Mouse (Mus musculus) liver, embryonic 14.5 days (tissue): ENCODE data around the gene Gm32742. TPM values are rescaled to one million over a fixed set of nuclear protein-coding genes. Genes with fewer than 3 reads are reported as not detected.

Source experiments
- ATAC-seq: fragments of 200-750 bp; cut with Nextera tagmentation; 2 replicates; pipeline ENCODE4 v1.8.0; 2017; ENCODE audit warnings: moderate number of reproducible peaks, mild to moderate bottlenecking, moderate library complexity; ENCODE audit not compliant: insufficient read depth
- DNase-seq, 3 experiments: peaks; one replicate each; pipeline ENCODE4 v3.0.0-alpha.2; 2012 to 2013; ENCODE audit warnings: low read depth in 3 of 3, low spot score in 3 of 3
- H3K27ac ChIP-seq: fragments of 300-500 bp; sonication (generic); 2 replicates; pipeline ENCODE4 v1.5.1; 2014; ENCODE audit warnings: moderate library complexity, mild to moderate bottlenecking, control low read depth, inconsistent platforms
- H3K27me3 ChIP-seq: fragments of 300-500 bp; sonication (generic); 2 replicates; pipeline ENCODE4 v1.6.1; 2014; ENCODE audit warnings: mild to moderate bottlenecking, low read length, moderate library complexity; ENCODE audit not compliant: control insufficient read depth, insufficient read depth
- H3K36me3 ChIP-seq: fragments of 300-500 bp; sonication (generic); replicated peaks from 2 replicates; pipeline ENCODE4 v1.6.1; 2014; ENCODE audit warnings: low read depth; ENCODE audit not compliant: control insufficient read depth, insufficient read depth
- H3K4me1 ChIP-seq, 2 experiments: fragments of 200-500 bp in 1 of 2; fragments of 300-500 bp in 1 of 2; sonication (generic) in 1 of 2; replicated peaks; 2 replicates each; pipeline ENCODE4 v1.6.1; 2012 to 2014; ENCODE audit warnings: antibody characterized with exemption in 1 of 2, inconsistent platforms in 1 of 2, low read length in 1 of 2; ENCODE audit not compliant: control insufficient read depth in 2 of 2, insufficient read depth in 2 of 2
- H3K4me2 ChIP-seq: fragments of 300-500 bp; sonication (generic); 2 replicates; pipeline ENCODE4 v1.6.1; 2014; ENCODE audit warnings: low read depth, mild to moderate bottlenecking, control low read depth, moderate library complexity
- H3K4me3 ChIP-seq, 2 experiments: fragments of 200-500 bp in 1 of 2; fragments of 300-500 bp in 1 of 2; sonication (generic) in 1 of 2; 2 replicates each; pipeline ENCODE4 v1.5.1; 2012 to 2014; ENCODE audit warnings: low read depth in 2 of 2, low read length in 2 of 2, mild to moderate bottlenecking in 2 of 2, control low read depth in 1 of 2, inconsistent platforms in 1 of 2, moderate library complexity in 1 of 2; ENCODE audit not compliant: insufficient read depth in 1 of 2
- H3K9ac ChIP-seq: fragments of 300-500 bp; sonication (generic); replicated peaks from 2 replicates; pipeline ENCODE4 v1.6.1; 2014; ENCODE audit warnings: mild to moderate bottlenecking, control low read depth, moderate library complexity
- H3K9me3 ChIP-seq: fragments of 300-500 bp; sonication (generic); 2 replicates; pipeline ENCODE4 v1.6.1; 2016; ENCODE audit warnings: low read length, mixed read lengths; ENCODE audit not compliant: control insufficient read depth
- CTCF ChIP-seq: IDR thresholded peaks from 2 replicates; pipeline ENCODE4 v1.5.1; 2016; ENCODE audit warnings: antibody characterized with exemption, low read depth, control low read depth
- EP300 ChIP-seq: IDR thresholded peaks from 2 replicates; pipeline ENCODE4 v1.6.1; 2016; ENCODE audit warnings: antibody characterized with exemption, low read depth
- WGBS: fragments of 180-500 bp; shearing (Covaris S2); extraction: QIAGEN DNeasy Blood & Tissue Kit; methylation state at CpG from one replicate; pipeline ENCODE4 v1.1.7; 2014; ENCODE audit not compliant: insufficient replicate concordance; 5-methylcytosine and 5-hydroxymethylcytosine counted together
- polyA plus RNA-seq, 2 experiments: library from polyadenylated mRNA; depleted of rRNA in 1 of 2; stranded (reverse) in 1 of 2; unstranded in 1 of 2; fragments of >200 nt; fragmentation: Nextera tagmentation in 1 of 2; extraction: Ambion mirVana in 1 of 2; gene quantifications; 2 replicates each; pipeline versions ENCODE4 v1.2.1 to v1.2.3; 2012 to 2014

Gm32742 gene
- polyA plus RNA-seq, 2 experiments, result 0.01 to 0.02 TPM

DNA sequence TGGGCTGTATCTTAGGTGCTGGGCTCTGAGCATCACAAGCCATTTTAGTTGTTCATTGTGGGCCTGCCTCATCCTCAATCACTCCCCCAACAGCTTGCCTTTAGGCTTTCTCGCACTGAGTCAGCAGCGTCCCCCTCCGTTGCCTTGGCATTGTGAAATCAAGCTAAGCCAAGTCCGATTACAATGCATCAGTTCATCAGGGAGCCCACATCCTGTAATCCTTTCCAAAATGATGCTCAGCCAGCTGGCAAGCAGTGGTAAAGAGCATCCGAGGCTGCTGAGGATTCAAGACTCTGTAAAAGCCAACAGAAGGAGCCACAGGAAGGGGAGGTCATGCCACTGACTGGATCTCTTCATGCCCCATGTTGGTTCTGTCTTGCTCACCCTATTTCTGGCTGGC lies 15.3 kb upstream of the Gm32742 start:
- Histone ChIP-seq H3K4me3 (no peak overlapping the region), H3K27me3 (no peaks in the 10 kb centered on the region), H3K9ac (no peak overlapping the region), H3K4me1 (no peaks in the 10 kb centered on the region), H3K36me3 (no peaks in the 10 kb centered on the region), H3K27ac (no peak overlapping the region), H3K9me3 (no peaks in the 10 kb centered on the region), H3K4me2 (no peak overlapping the region)
- DNase-seq (no peak), ATAC-seq (no peak)
- 64% methylated on average over 5 of the region's 5 CpGs for WGBS
- no peak for TF ChIP-seq EP300
- TF ChIP-seq CTCF, result no peak

- Histone ChIP-seq H3K9me3 (no peaks in the 10 kb centered on the region), H3K4me3 (no peak overlapping the region), H3K4me1 (no peaks in the 10 kb centered on the region), H3K36me3 (no peaks in the 10 kb centered on the region), H3K27me3 (no peaks in the 10 kb centered on the region), H3K27ac (no peak overlapping the region), H3K4me2 (no peak overlapping the region), H3K9ac (no peak overlapping the region)
- TF ChIP-seq EP300 (no peak), CTCF (no peak)
- DNase-seq (no peak), ATAC-seq (no peak)
- WGBS, result 79% methylated on average over 1 of the region's 1 CpGs
Measured at GRCm38 (mm10) chr9:51178297-51178696, 13.0 kb upstream of the Gm32742 start.

GRCm38 (mm10) chr9:51175722-51176121 lies 10.4 kb upstream of the Gm32742 start:
- ATAC-seq, result no peak
- Histone ChIP-seq H3K36me3 (no peaks in the 10 kb centered on the region), H3K27me3 (no peaks in the 10 kb centered on the region), H3K4me2 (no peak overlapping the region), H3K27ac (no peak overlapping the region), H3K4me3 (no peak overlapping the region), H3K9ac (no peak overlapping the region), H3K4me1 (no peaks in the 10 kb centered on the region), H3K9me3 (no peaks in the 10 kb centered on the region)
- 80% methylated on average over 1 of the region's 1 CpGs for WGBS
- DNase-seq, result no peak
- TF ChIP-seq EP300 (no peak), CTCF (no peak)

GRCm38 (mm10) chr9:51174890-51175464 lies 9.7 kb upstream of the Gm32742 start:
- Histone ChIP-seq H3K4me3 (no peak overlapping the region), H3K27me3 (no peaks in the 10 kb centered on the region), H3K9ac (no peak overlapping the region), H3K27ac (no peak overlapping the region), H3K36me3 (no peaks in the 10 kb centered on the region), H3K4me1 (no peaks in the 10 kb centered on the region), H3K9me3 (no peaks in the 10 kb centered on the region), H3K4me2 (no peak overlapping the region)
- TF ChIP-seq CTCF (no peak), EP300 (no peak)
- DNase-seq (no peak), ATAC-seq (no peak)
- WGBS, result 37% methylated on average over 8 of the region's 8 CpGs

GRCm38 (mm10) chr9:51170298-51170697 lies 5.0 kb upstream of the Gm32742 start:
- H3K4me1 ChIP-seq, result no peaks in the 10 kb centered on the region
- DNase-seq (no peak), ATAC-seq (no peak)
- WGBS, result 60% methylated on average over 6 of the region's 6 CpGs
- no peak overlapping the region for H3K9ac ChIP-seq
- H3K4me2 ChIP-seq, result no peak overlapping the region
- no peak for TF ChIP-seq EP300
- no peak for TF ChIP-seq CTCF
- H3K9me3 ChIP-seq, result no peaks in the 10 kb centered on the region
- H3K36me3 ChIP-seq, result no peaks in the 10 kb centered on the region
- no peak overlapping the region for H3K27ac ChIP-seq
- H3K4me3 ChIP-seq, result no peak overlapping the region
- H3K27me3 ChIP-seq, result no peaks in the 10 kb centered on the region
